Mouse (Mus musculus) v-Abl transformed pro-B cells (cell line): ENCODE data around the gene Sbf2.
"Not testable (repeated sequence)": the region's sequence is repeated elsewhere in the genome, so short reads cannot be mapped to it uniquely, and the experiment has no call there.

Source experiments
- in situ Hi-C, 2 experiments: fragments of 400-800 bp; cut with MboI; formaldehyde crosslinking; loops; one replicate each; pipeline ENCODE4 v1.15.1; 2025; ENCODE audit not compliant: unreplicated experiment in 2 of 2

Gene Sbf2

GRCm38 (mm10) chr7:110470987-110471386, 143.7 kb downstream of the Sbf2 start:
- in situ Hi-C loops: no loop called here

- in situ Hi-C loops: no loop called here
Observed at GRCm38 (mm10) chr7:110463471-110463870, 151.3 kb downstream of the Sbf2 start.

- in situ Hi-C loops: loop anchor here (5.0 to 25.0 kb wide), 4 partner anchors 148 to 720 kb away; partner anchors contain the start of genes Akip1 (in 2 of the 2), BC051019 (in 2 of the 2), St5 (in 2 of the 2) and Tmem41b (in 2 of the 2)
Observed at GRCm38 (mm10) chr7:110432301-110432700, 182.4 kb downstream of the Sbf2 start.

GRCm38 (mm10) chr7:110416318-110416717, 198.4 kb downstream of the Sbf2 start:
- in situ Hi-C loops: no loop called here

- in situ Hi-C loops: no loop called here
Observed at GRCm38 (mm10) chr7:110414276-110414675, 200.4 kb downstream of the Sbf2 start.

GRCm38 (mm10) chr7:110402092-110402491, 212.6 kb downstream of the Sbf2 start:
- in situ Hi-C loops: no loop called here

- in situ Hi-C loops: no loop called here
Observed at GRCm38 (mm10) chr7:110392576-110392975, 222.1 kb downstream of the Sbf2 start.

GRCm38 (mm10) chr7:110391632-110392031, 223.1 kb downstream of the Sbf2 start:
- in situ Hi-C loops: no loop called here

GRCm38 (mm10) chr7:110388889-110389288, 225.8 kb downstream of the Sbf2 start:
- in situ Hi-C loops: not testable (repeated sequence)

GRCm38 (mm10) chr7:110387565-110387964, 227.2 kb downstream of the Sbf2 start:
- in situ Hi-C loops: no loop called here

GRCm38 (mm10) chr7:110385482-110385881, 229.2 kb downstream of the Sbf2 start:
- in situ Hi-C loops: no loop called here

- in situ Hi-C loops: no loop called here
Observed at GRCm38 (mm10) chr7:110384343-110384742, 230.4 kb downstream of the Sbf2 start.

GRCm38 (mm10) chr7:110381625-110382024, 233.1 kb downstream of the Sbf2 start:
- in situ Hi-C loops: no loop called here

- in situ Hi-C loops: no loop called here
Observed at GRCm38 (mm10) chr7:110379335-110379914, 235.3 kb downstream of the Sbf2 start.

GRCm38 (mm10) chr7:110372529-110372928, 242.2 kb downstream of the Sbf2 start:
- in situ Hi-C loops: no loop called here

- in situ Hi-C loops: no loop called here
Observed at GRCm38 (mm10) chr7:110362005-110362404, 252.7 kb downstream of the Sbf2 start.

GRCm38 (mm10) chr7:110361516-110361915, 253.2 kb downstream of the Sbf2 start:
- in situ Hi-C loops: no loop called here

GRCm38 (mm10) chr7:110359391-110359790, 255.3 kb downstream of the Sbf2 start:
- in situ Hi-C loops: no loop called here

- in situ Hi-C loops: no loop called here
Observed at GRCm38 (mm10) chr7:110353971-110354370, 260.8 kb downstream of the Sbf2 start.

GRCm38 (mm10) chr7:110347250-110347649, 267.5 kb downstream of the Sbf2 start:
- in situ Hi-C loops: no loop called here

GRCm38 (mm10) chr7:110337601-110338000, 277.1 kb downstream of the Sbf2 start:
- in situ Hi-C loops: no loop called here

GRCm38 (mm10) chr7:110325381-110326110, 289.2 kb downstream of the Sbf2 start:
- in situ Hi-C loops: no loop called here
